Mouse (Mus musculus) brain, embryonic 18.5 days (tissue): ENCODE measurements around the gene Edem3.
A peak's percentile ranks its signal among the peaks of the same experiment; 100 is the strongest.
"Not testable (repeated sequence)": the region's sequence is repeated elsewhere in the genome, so short reads cannot be mapped to it uniquely, and the experiment has no call there.

Source experiments
- DNase-seq: peaks from one replicate; pipeline ENCODE4 v3.0.0-alpha.2; 2012; ENCODE audit warnings: low read depth, low spot score

The Edem3 gene

DNA sequence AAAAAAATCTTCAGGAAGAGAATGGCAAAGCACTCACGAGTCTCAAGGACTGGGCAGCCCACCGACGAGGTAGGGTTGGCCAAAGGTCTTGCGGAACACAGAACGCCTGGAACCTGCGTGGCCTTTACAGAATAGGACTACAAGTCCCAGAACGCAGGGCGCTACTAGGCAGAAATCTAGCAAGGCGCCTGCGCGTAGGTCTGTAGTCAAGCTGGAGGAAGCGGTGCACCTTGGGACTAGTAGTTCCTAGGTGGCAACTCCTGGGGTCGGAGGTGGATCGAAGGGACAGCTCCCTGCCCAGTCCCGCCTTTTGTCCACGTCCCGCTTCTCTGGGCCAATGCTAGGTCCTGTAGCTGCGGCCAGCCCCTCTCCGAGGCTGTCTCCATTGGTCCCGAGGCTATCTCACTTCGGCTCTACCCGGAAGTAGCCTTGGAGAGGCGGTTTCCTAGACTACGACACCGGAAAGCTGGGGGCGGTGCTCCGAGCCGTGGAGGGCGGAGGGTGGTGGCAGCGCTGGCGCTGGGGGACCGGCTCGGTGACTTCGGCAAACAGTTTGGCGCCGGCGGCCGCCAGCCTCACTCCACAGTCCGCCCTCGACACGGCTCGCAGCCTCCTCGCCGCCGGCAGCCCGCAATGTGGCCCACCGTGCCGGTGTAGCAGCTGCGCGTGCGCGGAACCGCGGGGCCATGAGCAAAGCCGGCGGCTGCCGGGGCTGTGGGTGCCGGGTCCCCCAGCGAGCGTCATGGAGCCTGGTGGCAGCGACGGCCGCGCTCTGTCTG is at the start of gene Edem3:
TSS of gene Edem3 (plus strand) at position 491 of the 779 bp plus-strand sequence.
- DNase-seq, result peak; percentile 97

DNA sequence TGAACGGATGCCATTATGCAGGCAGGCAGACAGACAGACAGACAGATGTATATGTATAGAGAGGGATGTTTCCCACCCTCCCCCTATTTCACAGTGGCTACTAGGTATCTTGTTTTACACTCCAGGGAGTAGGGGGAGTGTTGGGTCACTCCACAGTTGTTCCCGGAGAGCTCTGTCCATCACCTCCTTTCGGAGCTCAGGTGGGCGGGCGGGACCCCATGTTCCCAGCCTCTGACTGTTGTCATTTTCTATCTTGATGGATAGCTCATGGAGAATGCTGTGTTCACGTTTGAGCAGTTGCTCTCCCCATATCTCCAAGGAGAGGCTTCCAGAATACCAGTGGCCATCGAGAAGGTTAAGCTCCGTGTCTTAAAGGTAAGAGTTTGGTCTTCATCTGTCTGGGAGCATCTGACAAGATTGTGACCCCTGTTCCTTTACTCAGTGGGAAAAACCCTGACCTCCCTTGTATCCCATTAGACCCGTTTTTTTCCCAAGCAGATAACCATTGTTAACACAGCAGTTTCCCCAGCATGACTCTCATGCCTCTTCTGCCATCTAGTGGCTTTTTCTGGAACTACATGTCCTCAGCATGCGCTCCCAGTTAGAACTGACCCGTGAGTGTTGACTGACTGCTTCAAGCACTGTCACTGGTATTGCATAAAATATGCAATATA is 49.3 kb upstream of the Edem3 start:
- peak; percentile 40 for DNase-seq

DNA sequence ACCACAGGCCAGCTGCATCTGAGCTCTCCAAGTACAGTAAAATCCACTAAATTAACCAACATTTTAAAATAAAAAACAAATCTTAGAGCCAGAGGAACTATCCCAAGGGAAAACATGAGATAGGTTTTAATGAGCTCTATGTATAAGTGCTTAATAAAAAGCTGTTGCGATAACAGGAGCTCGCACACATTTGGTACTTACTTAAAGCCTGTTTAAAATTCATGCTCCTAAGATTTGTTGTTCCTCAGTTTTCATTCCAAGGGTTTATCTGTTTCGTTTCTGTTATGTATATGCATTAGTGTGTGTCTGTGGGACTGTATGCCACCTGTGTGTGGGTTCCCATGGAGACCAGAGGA is 48.8 kb upstream of the Edem3 start:
- no peak for DNase-seq

DNA sequence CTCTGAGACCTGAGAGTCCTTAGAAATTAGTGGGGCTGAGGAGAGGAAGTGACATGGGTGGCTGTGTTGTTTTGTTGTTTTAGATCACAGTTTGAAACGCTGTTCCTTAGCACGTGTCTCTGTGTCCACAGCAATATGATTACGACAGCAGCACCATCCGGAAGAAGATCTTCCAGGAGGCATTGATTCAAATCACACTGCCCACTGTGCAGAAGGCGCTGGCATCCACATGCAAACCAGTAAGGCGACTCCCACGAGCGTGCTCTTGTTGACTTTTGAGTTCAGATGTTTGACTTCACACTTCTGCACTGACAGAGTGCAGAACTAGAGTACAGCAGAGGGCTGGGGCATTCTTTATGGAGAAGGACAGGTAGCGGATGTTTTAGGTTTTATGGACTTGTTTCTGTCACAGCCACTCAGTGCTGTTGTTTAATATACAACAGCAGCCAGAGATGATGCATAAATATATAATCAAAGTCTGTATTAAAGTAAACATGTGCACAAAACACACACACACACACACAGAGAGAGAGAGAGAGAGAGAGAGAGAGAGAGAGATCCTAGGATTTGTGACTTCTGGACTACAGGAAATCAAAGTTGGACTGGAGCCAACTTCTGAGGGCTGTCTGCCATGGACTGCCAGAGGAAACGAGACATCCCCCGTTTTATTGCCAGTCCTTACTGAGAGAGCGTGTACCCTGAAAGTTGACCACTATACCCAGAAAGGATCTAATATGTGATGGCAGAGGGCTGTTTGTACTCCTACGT is 46.0 kb upstream of the Edem3 start:
- no peak for DNase-seq

DNA sequence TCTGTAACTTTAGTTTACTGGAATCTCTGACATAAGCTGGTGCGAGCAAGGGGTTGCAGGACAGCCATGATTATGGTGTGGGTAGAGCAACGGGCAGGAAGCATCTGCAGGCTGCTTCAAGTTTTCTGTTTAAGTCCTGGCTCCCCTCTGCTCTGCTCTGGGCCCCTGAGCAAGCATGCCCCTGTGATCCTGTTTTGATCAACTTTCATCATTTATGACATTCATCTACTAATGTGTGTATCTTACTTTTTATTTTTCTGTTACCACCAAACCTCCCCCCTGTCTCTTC is 45.5 kb upstream of the Edem3 start:
- no peak for DNase-seq

DNA sequence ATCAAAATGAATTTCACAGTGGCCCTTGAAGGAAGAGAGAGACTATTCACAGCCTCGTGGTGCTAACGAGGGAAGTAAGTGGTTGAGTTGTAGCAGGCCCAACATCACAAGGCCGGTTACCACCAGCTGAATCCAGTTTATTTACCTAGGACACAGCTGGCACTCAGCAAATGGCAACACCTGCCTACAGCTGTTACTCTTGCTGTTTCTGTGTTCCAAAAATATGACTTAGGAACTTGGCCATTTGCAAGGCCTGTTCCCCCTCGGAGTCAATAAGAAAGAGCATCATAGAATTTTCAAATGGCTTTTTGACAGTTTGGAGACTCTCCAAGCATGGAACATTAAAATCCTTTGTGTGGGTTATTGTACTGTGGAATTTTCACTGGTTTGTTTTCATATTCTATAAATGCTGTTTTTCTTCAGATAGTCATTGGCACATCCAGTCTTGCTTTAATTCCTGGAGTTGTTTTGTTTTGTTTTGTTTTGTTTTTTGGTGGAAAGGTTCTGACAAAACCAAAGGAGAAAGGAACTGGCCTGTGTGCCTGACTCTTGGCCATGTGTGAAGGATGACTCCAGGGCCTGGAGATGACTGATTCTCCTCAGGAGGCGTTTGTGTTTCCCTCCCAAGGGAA is 44.6 kb upstream of the Edem3 start:
- no peak for DNase-seq

DNA sequence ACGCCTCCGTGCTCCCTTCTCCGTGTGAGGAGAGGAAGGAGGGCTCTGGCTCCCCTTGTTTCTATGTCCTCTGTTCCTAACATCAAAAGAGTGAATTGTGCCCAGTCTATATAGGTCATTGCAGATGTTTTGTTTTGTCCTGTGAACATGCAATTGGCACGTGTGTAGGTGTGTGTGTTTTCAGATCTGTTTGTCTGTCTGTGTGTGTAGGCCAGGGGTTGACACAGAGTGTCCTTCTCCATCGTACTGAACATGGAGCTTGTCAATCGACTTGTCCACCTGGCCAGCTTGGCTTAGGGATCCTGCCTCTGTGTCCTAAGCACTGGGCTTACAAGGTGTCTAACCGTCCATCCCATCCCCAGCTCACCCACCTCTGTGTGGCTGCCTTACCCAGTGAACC is 44.1 kb upstream of the Edem3 start:
- DNase-seq, result no peak

DNA sequence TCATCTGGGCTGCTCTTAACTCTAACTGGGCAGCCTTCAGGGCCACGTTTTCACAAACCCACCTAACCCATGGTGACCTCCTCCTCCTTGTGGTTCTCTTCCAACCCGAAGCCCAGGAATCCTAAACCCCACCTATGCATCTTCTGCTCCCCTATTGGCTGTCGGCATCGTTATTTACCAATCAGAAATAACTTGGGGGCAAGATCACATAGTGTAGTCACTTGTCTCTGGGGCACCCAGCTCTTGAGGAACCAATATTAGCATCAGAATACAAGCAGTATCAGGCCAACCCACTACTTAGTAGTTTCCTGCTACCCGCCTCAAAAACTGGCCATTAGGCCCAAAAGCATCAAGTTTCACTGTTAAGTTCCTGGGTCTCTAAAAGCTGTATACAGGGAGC is 42.5 kb upstream of the Edem3 start:
- no peak for DNase-seq

DNA sequence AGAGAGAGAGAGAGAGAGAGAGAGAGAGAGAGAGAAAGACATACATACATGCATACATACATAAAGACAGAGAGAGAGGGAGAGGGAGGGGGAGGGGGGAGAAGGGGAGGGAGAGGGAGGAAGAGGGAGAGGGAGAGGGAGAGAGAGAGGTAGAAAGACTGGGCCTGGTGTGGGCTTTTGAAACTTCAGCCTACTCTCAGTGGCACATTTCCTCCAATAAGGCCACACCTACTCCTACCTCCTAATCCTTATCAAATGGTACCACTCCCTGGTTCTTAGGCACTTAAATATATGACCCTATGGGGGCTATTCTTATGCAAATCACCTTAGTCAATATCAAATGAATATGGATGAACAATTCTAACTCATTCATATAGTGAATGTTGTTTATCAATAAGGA is 41.5 kb upstream of the Edem3 start:
- DNase-seq, result no peak

DNA sequence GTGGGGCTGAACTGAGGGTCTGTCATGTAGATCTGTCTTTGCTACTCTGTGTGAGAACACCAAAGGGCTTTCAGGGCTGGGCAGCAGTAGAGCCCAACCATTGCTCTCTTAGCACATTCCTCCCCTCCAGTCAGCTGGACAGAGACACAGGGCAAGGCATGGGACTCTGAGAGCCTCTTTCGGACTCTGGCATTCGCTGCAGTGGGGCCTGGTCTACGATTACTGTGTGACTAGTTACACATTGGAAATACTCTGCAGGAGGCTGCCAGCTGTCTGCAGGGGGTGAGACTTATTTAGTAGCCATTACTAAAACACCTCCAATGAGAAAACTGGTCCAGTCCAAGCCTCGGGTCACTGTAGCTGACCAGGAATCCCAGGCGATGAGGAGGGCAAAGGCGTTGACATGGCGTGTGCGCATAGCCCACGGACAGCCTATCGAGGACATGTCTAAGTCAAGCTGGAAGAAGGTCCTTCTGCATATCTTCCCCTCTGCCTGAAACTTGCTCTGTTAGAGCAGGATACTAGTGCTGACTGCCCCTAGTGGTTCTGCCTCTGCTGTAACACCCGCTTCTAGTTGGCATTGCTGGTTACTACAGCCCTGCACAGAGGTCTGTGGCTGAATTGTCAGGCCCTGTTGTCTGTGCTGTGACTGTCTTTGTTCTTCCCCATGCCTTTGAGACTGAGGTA is 39.0 kb upstream of the Edem3 start:
- no peak for DNase-seq

DNA sequence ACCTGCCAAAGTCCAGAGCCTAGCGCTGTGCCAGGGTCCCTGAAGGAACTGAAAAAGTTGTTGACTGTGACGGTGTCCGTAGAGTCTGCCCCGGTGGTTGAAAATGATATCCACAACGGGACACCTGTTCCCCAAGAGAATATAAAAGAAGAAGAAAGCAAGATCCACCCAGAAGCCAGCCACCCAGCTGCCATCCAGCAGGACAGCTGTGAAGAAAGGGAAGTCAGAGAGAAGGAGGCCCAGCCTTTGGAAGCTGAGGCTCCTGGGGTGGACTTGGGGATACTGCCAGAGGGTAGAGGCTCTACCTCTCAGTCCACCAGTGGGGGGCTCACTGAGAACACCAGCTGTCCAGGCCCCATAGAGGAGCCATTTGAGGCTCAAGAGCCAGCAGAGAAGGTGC is 37.5 kb upstream of the Edem3 start:
- DNase-seq, result no peak

DNA sequence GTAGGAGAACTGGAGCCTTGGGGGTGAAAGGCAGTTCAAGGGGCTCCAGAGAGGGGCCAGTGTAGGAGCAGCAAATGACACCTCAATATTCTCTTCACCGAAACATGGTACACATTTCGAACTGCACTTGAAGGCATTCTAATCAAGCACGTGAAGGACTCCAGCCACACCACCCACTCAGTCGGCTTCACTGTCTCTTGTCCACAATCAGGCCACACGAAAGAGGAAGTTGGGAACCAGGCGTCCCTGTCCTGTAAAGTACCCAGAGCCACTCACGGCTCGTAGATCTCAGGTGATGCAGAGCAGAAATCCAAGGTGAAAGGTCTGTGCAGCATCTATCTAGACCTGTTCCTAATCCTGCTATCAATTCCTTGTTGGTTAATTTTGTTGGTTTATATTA is 36.6 kb upstream of the Edem3 start:
- DNase-seq, result no peak

DNA sequence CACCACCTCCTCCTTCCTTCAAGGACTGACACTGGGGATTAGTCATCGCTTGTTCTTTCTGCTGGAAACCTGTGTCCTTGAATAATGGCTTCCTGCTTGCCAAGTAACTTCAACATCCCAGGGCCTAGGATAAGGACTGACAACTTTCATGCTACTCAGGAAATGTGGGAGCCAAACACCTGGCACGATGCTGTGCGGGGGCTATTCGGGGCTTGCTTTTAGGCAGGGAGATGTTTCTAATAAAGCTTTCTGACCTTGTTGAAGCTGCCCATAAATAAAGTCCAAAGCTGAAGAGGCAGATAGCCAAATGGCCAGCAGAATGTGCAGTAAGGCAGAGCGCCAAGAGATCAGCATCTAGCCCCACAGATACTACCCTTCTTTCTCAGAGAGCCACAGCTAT is 35.3 kb upstream of the Edem3 start:
- no peak for DNase-seq

DNA sequence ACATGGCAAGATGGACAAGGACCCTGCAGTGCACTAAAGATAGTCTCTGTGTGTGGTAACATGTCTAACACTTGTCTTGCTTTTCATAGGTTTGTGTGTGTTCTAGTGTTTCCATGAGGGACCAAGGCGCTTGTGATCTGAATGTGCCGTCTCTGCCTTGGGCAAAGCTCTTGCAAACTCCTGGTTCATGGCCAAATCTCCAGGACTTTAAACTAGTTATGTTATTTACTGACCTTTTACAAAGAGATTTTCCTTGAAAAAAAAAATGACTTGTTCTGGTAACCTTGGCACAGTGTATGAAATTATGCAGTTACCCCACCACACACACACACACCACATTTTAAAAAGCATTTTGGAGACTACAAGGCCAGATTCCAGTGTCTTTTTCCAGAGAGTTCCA is 34.6 kb upstream of the Edem3 start:
- no peak for DNase-seq

DNA sequence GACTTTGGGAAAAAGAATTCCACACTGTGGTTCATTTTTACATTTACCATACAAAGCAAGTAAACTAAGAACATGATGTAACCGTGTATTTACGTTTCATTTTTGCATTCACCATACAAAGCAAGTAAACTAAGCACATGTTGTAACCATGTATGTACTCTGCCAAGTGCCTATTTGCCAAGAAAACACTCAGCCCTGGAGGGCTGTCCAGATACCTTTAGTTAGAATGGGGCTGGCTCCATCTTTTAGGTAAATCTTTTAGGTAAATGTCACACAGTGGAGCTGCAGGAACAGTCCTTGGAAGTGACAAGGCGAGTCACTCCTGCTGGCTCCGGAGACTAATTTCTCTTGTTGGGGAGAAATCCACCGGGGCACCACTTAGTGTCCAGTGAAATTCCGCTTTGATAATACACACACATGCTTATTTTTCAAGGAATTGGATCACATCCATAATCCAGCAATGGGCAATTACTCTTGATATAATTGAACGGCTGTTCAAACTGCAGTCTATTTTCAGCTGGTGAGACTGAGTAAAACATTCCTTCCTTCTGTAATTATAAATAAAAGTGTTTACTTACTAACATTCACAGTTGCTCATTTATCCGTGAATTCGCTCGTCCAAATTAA is 33.7 kb upstream of the Edem3 start:
- no peak for DNase-seq

DNA sequence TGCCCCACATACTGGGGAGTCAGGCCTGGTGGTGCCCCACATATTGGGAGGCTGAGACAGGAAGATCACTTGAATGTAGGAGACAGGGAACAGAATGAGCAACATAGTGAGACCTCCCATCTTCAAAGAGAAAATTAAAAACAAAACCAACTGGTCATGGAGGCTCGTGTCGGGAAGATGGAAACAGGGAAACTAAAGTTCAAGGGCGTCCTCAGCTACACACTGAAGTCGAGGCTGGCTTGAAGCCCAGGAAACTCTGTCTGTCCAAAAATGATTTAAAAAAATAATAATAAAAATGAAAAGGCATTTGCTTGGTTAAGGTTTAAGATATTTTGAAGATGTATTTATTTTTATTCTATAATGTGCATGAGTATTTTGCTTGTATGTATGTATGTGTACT is 31.4 kb upstream of the Edem3 start:
- DNase-seq, result no peak

DNA sequence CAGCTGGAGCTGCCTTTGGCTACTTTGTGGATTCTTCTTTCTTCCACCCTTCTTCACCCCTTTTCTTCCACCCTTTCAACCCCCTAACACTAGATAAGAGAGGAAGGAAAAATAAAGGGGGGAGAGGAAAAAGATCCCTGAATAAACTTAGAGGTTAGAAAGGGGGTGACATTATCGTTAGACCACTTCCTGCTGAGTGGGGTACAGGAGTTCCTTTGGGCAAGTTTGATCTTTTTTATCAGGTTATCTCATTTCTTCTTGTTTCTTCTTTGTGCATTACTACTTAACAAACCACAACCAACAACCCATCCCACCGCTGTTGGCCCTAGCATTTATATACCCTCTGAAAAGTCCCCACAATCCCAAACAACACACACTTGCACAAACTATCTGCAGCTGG is 29.6 kb upstream of the Edem3 start:
- DNase-seq, result no peak

DNA sequence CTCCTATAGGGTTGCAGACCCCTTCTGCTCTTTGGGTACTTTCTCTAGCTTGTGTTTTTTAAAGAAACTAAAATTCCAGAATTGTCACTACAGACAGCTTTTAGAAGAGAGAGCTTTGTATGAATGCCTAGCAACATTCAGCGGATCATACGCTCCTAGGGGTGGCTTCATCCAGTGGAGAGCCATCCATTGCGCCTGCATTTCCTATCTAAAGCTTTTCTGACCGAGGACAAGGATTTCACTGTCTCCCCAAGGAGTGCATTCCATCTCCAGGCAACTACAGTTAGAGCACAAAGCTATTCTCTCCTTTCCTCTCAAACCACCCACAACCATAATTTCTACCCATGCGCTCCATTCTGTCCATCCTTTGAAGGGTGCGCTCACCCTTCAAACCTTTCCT is 28.8 kb upstream of the Edem3 start:
- DNase-seq, result no peak

DNA sequence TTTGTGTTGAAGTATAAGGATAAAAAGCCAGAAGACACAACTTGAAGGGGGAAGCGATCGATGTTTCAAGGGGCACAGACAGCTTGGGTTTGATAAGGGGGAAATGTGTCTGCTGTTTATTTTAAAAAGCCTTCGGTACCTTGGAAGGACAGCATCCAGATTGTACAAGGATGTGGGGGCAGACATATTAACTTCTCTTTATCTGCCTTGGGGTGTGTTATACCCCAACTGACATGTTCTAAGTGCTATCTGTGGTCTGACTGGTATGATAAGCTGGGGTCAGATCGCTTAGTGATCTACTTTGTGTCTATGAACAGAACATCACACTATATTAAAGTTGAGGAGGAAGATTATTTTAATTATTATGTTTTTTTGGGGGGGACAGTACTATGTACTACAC is 27.0 kb upstream of the Edem3 start:
- DNase-seq, result no peak

DNA sequence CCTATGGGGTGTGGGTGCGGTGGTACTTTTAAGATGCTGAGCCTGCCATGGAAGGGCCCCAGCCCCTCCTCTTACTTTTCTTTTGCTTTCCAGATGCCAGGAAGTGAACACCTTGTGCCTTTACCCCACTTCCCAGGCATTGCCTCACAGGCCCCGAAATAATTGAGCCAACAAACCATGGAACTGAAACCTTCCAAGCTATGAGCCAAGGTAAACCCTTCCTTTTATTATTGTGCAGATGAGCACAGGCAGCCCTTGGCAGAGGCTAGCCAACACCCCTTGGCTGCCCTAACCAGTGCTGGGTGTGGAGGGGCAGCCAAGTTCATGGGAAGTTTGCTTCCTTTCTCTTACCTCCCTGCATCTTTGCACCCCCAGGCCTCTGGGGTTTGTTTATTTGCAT is 18.0 kb upstream of the Edem3 start:
- DNase-seq, result no peak

DNA sequence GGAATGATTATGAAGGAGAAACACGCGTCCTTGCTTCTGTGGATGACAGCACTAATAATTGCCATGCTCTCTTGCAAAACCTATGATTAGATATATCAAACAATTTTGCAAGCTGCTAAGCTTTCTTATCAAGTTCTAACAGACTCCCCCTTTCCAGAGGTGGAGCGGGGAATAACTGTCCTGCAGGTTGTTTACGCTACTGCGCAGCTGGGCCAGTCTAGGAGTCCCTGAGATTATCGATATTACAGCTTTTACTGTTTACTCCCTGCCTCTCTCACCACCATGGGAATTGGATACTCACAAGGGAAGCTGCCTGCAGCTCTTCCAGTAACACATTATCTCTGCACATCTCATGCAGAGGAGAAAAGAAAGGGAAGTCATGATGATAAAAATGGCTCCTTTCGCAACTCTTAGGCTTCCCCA is 14.0 kb upstream of the Edem3 start:
- no peak for DNase-seq

DNA sequence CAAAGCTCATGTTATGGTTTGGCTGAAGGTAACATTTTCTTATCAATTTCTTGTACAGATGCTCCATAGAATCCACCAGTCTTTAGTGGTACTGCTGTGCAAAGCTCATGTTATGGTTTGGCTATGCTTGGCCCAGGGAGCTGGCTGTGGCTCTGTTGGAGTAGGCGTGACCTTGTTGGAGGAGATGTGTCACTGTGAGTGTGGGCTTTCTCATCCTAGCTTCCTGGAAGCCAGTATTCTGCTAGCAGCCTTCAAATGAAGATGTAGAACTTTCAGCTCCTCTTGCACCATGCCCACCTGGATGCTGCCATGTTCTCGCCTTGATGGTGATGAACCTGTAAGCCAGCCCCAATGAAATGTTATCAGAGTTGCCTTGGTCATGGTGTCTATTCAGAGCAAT is 5.3 kb upstream of the Edem3 start:
- not testable (repeated sequence) for DNase-seq
